Mouse (Mus musculus): ENCODE measurements around the gene Cib2. TPM values are rescaled to one million over a fixed set of nuclear protein-coding genes. Genes with fewer than 3 reads are reported as not detected.

Gene Cib2
- polyA plus RNA-seq, 1 experiment from 2014 or later: 6.1 TPM

GRCm38 (mm10) chr9:54558731-54559130 lies 1.3 kb downstream of the Cib2 start:
- H3K4me2 ChIP-seq: no peak overlapping the region
- peaks cover 3% of the 10 kb centered on the region; the same call in 1 of the 2 replicates for H3K4me1 ChIP-seq (ENCODE audit: control insufficient read depth, insufficient read depth, low read length)
- H3K9ac ChIP-seq (ENCODE audit: low read depth, low read length): no peak overlapping the region
- H3K27ac ChIP-seq (ENCODE audit: low read depth, low read length): no peak overlapping the region
- no peaks in the 10 kb centered on the region for H3K36me3 ChIP-seq (ENCODE audit: control insufficient read depth, insufficient read depth, low read length)
- no peaks in the 10 kb centered on the region for H3K9me3 ChIP-seq (replicated peaks; ENCODE audit: control insufficient read depth, low read length)
- H3K27me3 ChIP-seq (ENCODE audit: control insufficient read depth, insufficient read depth, low read length): peaks cover 3% of the 10 kb centered on the region
- H3K4me3 ChIP-seq (ENCODE audit: low read depth, low read length): no peak overlapping the region
- ATAC-seq (replicated peaks; ENCODE audit: insufficient number of reproducible peaks, low FRiP score, low TSS enrichment): no peak
- 69% methylated on average over 8 of the region's 8 CpGs for WGBS (ENCODE audit: insufficient replicate concordance)

GRCm38 (mm10) chr9:54555044-54555443 lies 5.0 kb downstream of the Cib2 start:
- H3K27me3 ChIP-seq (ENCODE audit: control insufficient read depth, insufficient read depth, low read length): peaks cover 3% of the 10 kb centered on the region
- H3K36me3 ChIP-seq (ENCODE audit: control insufficient read depth, insufficient read depth, low read length): no peaks in the 10 kb centered on the region
- H3K4me2 ChIP-seq: no peak overlapping the region
- no peak overlapping the region for H3K9ac ChIP-seq (ENCODE audit: low read depth, low read length)
- H3K27ac ChIP-seq (ENCODE audit: low read depth, low read length): no peak overlapping the region
- H3K4me3 ChIP-seq (ENCODE audit: low read depth, low read length): no peak overlapping the region
- H3K9me3 ChIP-seq (replicated peaks; ENCODE audit: control insufficient read depth, low read length): no peaks in the 10 kb centered on the region
- 56% methylated on average over 2 of the region's 2 CpGs for WGBS (ENCODE audit: insufficient replicate concordance)
- H3K4me1 ChIP-seq (ENCODE audit: control insufficient read depth, insufficient read depth, low read length): peaks cover 3% of the 10 kb centered on the region; the same call in 1 of the 2 replicates
- no peak for ATAC-seq (replicated peaks; ENCODE audit: insufficient number of reproducible peaks, low FRiP score, low TSS enrichment)

- H3K36me3 ChIP-seq (ENCODE audit: control insufficient read depth, insufficient read depth, low read length): no peaks in the 10 kb centered on the region
- no peak overlapping the region for H3K4me2 ChIP-seq
- H3K27me3 ChIP-seq (ENCODE audit: control insufficient read depth, insufficient read depth, low read length): no peaks in the 10 kb centered on the region; the same call in 1 of the 2 replicates
- no peak overlapping the region for H3K27ac ChIP-seq (ENCODE audit: low read depth, low read length)
- WGBS (ENCODE audit: insufficient replicate concordance): 17% methylated on average over 5 of the region's 5 CpGs
- H3K9me3 ChIP-seq (replicated peaks; ENCODE audit: control insufficient read depth, low read length): no peaks in the 10 kb centered on the region
- H3K9ac ChIP-seq (ENCODE audit: low read depth, low read length): no peak overlapping the region
- H3K4me3 ChIP-seq (ENCODE audit: low read depth, low read length): no peak overlapping the region
- no peaks in the 10 kb centered on the region for H3K4me1 ChIP-seq (ENCODE audit: control insufficient read depth, insufficient read depth, low read length)
- ATAC-seq (replicated peaks; ENCODE audit: insufficient number of reproducible peaks, low FRiP score, low TSS enrichment): no peak
Measured at GRCm38 (mm10) chr9:54552409-54552808, 7.6 kb downstream of the Cib2 start.

GRCm38 (mm10) chr9:54549433-54549832 lies 10.6 kb downstream of the Cib2 start:
- 88% methylated on average over 6 of the region's 6 CpGs for WGBS (ENCODE audit: insufficient replicate concordance)
- H3K27me3 ChIP-seq (ENCODE audit: control insufficient read depth, insufficient read depth, low read length): no peaks in the 10 kb centered on the region; the same call in 1 of the 2 replicates

GRCm38 (mm10) chr9:54547536-54547935 lies 12.5 kb downstream of the Cib2 start:
- Histone ChIP-seq H3K9me3 (replicated peaks; ENCODE audit: control insufficient read depth, low read length) (no peaks in the 10 kb centered on the region), H3K27me3 (ENCODE audit: control insufficient read depth, insufficient read depth, low read length) (no peaks in the 10 kb centered on the region; the same call in 1 of the 2 replicates), H3K27ac (ENCODE audit: low read depth, low read length) (no peak overlapping the region), H3K9ac (ENCODE audit: low read depth, low read length) (no peak overlapping the region), H3K4me3 (ENCODE audit: low read depth, low read length) (no peak overlapping the region), H3K4me1 (ENCODE audit: control insufficient read depth, insufficient read depth, low read length) (no peaks in the 10 kb centered on the region; the same call in 1 of the 2 replicates), H3K4me2 (no peak overlapping the region), H3K36me3 (ENCODE audit: control insufficient read depth, insufficient read depth, low read length) (no peaks in the 10 kb centered on the region)
- 16% methylated on average over 5 of the region's 5 CpGs for WGBS (ENCODE audit: insufficient replicate concordance)
- no peak for ATAC-seq (replicated peaks; ENCODE audit: insufficient number of reproducible peaks, low FRiP score, low TSS enrichment)

More at GRCm38 (mm10) chr9:54549433-54549832, 10.6 kb downstream of the Cib2 start:
- H3K27ac ChIP-seq (ENCODE audit: low read depth, low read length): no peak overlapping the region
- H3K4me3 ChIP-seq (ENCODE audit: low read depth, low read length): no peak overlapping the region
- H3K9me3 ChIP-seq (replicated peaks; ENCODE audit: control insufficient read depth, low read length): no peaks in the 10 kb centered on the region
- H3K9ac ChIP-seq (ENCODE audit: low read depth, low read length): no peak overlapping the region
- H3K36me3 ChIP-seq (ENCODE audit: control insufficient read depth, insufficient read depth, low read length): no peaks in the 10 kb centered on the region
- no peak for ATAC-seq (replicated peaks; ENCODE audit: insufficient number of reproducible peaks, low FRiP score, low TSS enrichment)
- H3K4me1 ChIP-seq (ENCODE audit: control insufficient read depth, insufficient read depth, low read length): no peaks in the 10 kb centered on the region; the same call in 1 of the 2 replicates
- H3K4me2 ChIP-seq: no peak overlapping the region

- 83% methylated on average over 4 of the region's 4 CpGs for WGBS (ENCODE audit: insufficient replicate concordance)
- H3K4me2 ChIP-seq: no peak overlapping the region
- H3K27ac ChIP-seq (ENCODE audit: low read depth, low read length): no peak overlapping the region
- H3K27me3 ChIP-seq (ENCODE audit: control insufficient read depth, insufficient read depth, low read length): no peaks in the 10 kb centered on the region; the same call in 1 of the 2 replicates
- no peaks in the 10 kb centered on the region; the same call in 1 of the 2 replicates for H3K4me1 ChIP-seq (ENCODE audit: control insufficient read depth, insufficient read depth, low read length)
- no peak for ATAC-seq (replicated peaks; ENCODE audit: insufficient number of reproducible peaks, low FRiP score, low TSS enrichment)
- H3K9ac ChIP-seq (ENCODE audit: low read depth, low read length): no peak overlapping the region
- H3K9me3 ChIP-seq (replicated peaks; ENCODE audit: control insufficient read depth, low read length): no peaks in the 10 kb centered on the region
- no peaks in the 10 kb centered on the region for H3K36me3 ChIP-seq (ENCODE audit: control insufficient read depth, insufficient read depth, low read length)
- H3K4me3 ChIP-seq (ENCODE audit: low read depth, low read length): no peak overlapping the region
Measured at GRCm38 (mm10) chr9:54544954-54545315, 15.1 kb downstream of the Cib2 start.

- 71% methylated on average over 9 of the region's 9 CpGs for WGBS (ENCODE audit: insufficient replicate concordance)
- H3K36me3 ChIP-seq (ENCODE audit: control insufficient read depth, insufficient read depth, low read length): no peaks in the 10 kb centered on the region
- H3K9me3 ChIP-seq (replicated peaks; ENCODE audit: control insufficient read depth, low read length): no peaks in the 10 kb centered on the region
- H3K9ac ChIP-seq (ENCODE audit: low read depth, low read length): no peak overlapping the region
- ATAC-seq (replicated peaks; ENCODE audit: insufficient number of reproducible peaks, low FRiP score, low TSS enrichment): no peak
- no peak overlapping the region for H3K4me2 ChIP-seq
- no peak overlapping the region for H3K27ac ChIP-seq (ENCODE audit: low read depth, low read length)
- no peaks in the 10 kb centered on the region; the same call in 1 of the 2 replicates for H3K27me3 ChIP-seq (ENCODE audit: control insufficient read depth, insufficient read depth, low read length)
- H3K4me1 ChIP-seq (ENCODE audit: control insufficient read depth, insufficient read depth, low read length): no peaks in the 10 kb centered on the region; the same call in 1 of the 2 replicates
- no peak overlapping the region for H3K4me3 ChIP-seq (ENCODE audit: low read depth, low read length)
Measured at GRCm38 (mm10) chr9:54544212-54544953, 15.6 kb downstream of the Cib2 start.

- 66% methylated on average over 5 of the region's 5 CpGs for WGBS (ENCODE audit: insufficient replicate concordance)
- no peak for ATAC-seq (replicated peaks; ENCODE audit: insufficient number of reproducible peaks, low FRiP score, low TSS enrichment)
- no peak overlapping the region for H3K27ac ChIP-seq (ENCODE audit: low read depth, low read length)
- H3K36me3 ChIP-seq (ENCODE audit: control insufficient read depth, insufficient read depth, low read length): no peaks in the 10 kb centered on the region
- no peaks in the 10 kb centered on the region for H3K9me3 ChIP-seq (replicated peaks; ENCODE audit: control insufficient read depth, low read length)
- H3K4me3 ChIP-seq (ENCODE audit: low read depth, low read length): no peak overlapping the region
- no peaks in the 10 kb centered on the region for H3K27me3 ChIP-seq (ENCODE audit: control insufficient read depth, insufficient read depth, low read length)
- no peaks in the 10 kb centered on the region for H3K4me1 ChIP-seq (ENCODE audit: control insufficient read depth, insufficient read depth, low read length)
- H3K9ac ChIP-seq (ENCODE audit: low read depth, low read length): no peak overlapping the region
- no peak overlapping the region for H3K4me2 ChIP-seq
Measured at GRCm38 (mm10) chr9:54540801-54541200, 19.2 kb downstream of the Cib2 start.

- Histone ChIP-seq H3K36me3 (ENCODE audit: control insufficient read depth, insufficient read depth, low read length) (no peaks in the 10 kb centered on the region), H3K27ac (ENCODE audit: low read depth, low read length) (no peak within 1 kb of the TSS)
Measured at GRCm38 (mm10) chr9:54538684-54539083, 21.3 kb downstream of the Cib2 start, which contains the start of gene Sh2d7. Gene Sh2d7, plus strand, starts transcription at chr9:54538984.

More at GRCm38 (mm10) chr9:54538684-54539083, 21.3 kb downstream of the Cib2 start, which contains the start of gene Sh2d7:
- WGBS (ENCODE audit: insufficient replicate concordance): 88% methylated on average over 14 of the region's 14 CpGs
- Histone ChIP-seq H3K27me3 (ENCODE audit: control insufficient read depth, insufficient read depth, low read length) (no peaks in the 10 kb centered on the region), H3K4me1 (ENCODE audit: control insufficient read depth, insufficient read depth, low read length) (no peaks in the 10 kb centered on the region), H3K9ac (ENCODE audit: low read depth, low read length) (no peak within 1 kb of the TSS), H3K9me3 (replicated peaks; ENCODE audit: control insufficient read depth, low read length) (no peaks in the 10 kb centered on the region), H3K4me2 (no peak within 1 kb of the TSS), H3K4me3 (ENCODE audit: low read depth, low read length) (no peak within 1 kb of the TSS)
- no peak for ATAC-seq (replicated peaks; ENCODE audit: insufficient number of reproducible peaks, low FRiP score, low TSS enrichment)
